Mouse (Mus musculus): Measurements from ENCODE around the gene Impdh2. TPM values are rescaled to one million over a fixed set of nuclear protein-coding genes. Genes with fewer than 3 reads are reported as not detected.

The Impdh2 gene
- total RNA-seq, 2 experiments from 2014 or later: 59.7 to 67.4 TPM

GRCm38 (mm10) chr9:108572321-108572720 lies 12.2 kb downstream of the Impdh2 start:
- intact Hi-C loops (cut with DNase I): no loop called here
- H3K27ac ChIP-seq: no peak overlapping the region
- no peak for TF ChIP-seq CTCF (IDR thresholded peaks at IDR 0.05)
- DNase-seq: no peak
- no peak overlapping the region for H3K4me3 ChIP-seq

- Histone ChIP-seq H3K27ac (no peak overlapping the region), H3K4me3 (no peak overlapping the region)
- DNase-seq: peak; percentile 56
- peak; percentile 40 for TF ChIP-seq CTCF (IDR thresholded peaks at IDR 0.05)
- intact Hi-C loops (cut with DNase I): no loop called here
Measured at GRCm38 (mm10) chr9:108573774-108574690, 13.9 kb downstream of the Impdh2 start.

- TF ChIP-seq CTCF (IDR thresholded peaks at IDR 0.05): no peak
- intact Hi-C loops (cut with DNase I): no loop called here
Measured at GRCm38 (mm10) chr9:108574921-108575320, 14.8 kb downstream of the Impdh2 start.

GRCm38 (mm10) chr9:108575321-108576297 lies 15.5 kb downstream of the Impdh2 start:
- Histone ChIP-seq H3K27ac (no peak overlapping the region), H3K4me3 (no peak overlapping the region)
- intact Hi-C loops (cut with DNase I): no loop called here
- no peak for DNase-seq
- no peak for TF ChIP-seq CTCF (IDR thresholded peaks at IDR 0.05)

More at GRCm38 (mm10) chr9:108574921-108575320, 14.8 kb downstream of the Impdh2 start:
- DNase-seq: no peak
- H3K4me3 ChIP-seq: no peak overlapping the region
- H3K27ac ChIP-seq: no peak overlapping the region

- H3K27ac ChIP-seq: no peak overlapping the region
- no peak for TF ChIP-seq CTCF (IDR thresholded peaks at IDR 0.05)
- no peak for DNase-seq
- H3K4me3 ChIP-seq: no peak overlapping the region
- intact Hi-C loops (cut with DNase I): no loop called here
Measured at GRCm38 (mm10) chr9:108577025-108577424, 16.9 kb downstream of the Impdh2 start.

- Histone ChIP-seq H3K4me3 (peak overlapping the region; percentile 75), H3K27ac (peak overlapping the region; percentile 97)
- no peak for TF ChIP-seq CTCF (IDR thresholded peaks at IDR 0.05)
- peak; percentile 75 for DNase-seq
- intact Hi-C loops (cut with DNase I): loop anchor here (1.0 kb wide), 1 partner anchor 18 kb away; the partner anchor contains the start of gene Impdh2
Measured at GRCm38 (mm10) chr9:108577934-108578544, 18.0 kb downstream of the Impdh2 start.

GRCm38 (mm10) chr9:108578545-108579343 lies 18.7 kb downstream of the Impdh2 start, which contains the start of gene Wdr6:
Gene Wdr6, minus strand, starts transcription at chr9:108578739.
- Histone ChIP-seq H3K27ac (peak within 1 kb of the TSS; percentile 97), H3K4me3 (peak within 1 kb of the TSS; percentile 75)
- peak; percentile 96 for DNase-seq
- TF ChIP-seq CTCF (IDR thresholded peaks at IDR 0.05): no peak
- intact Hi-C loops (cut with DNase I): loop anchor here (1.0 kb wide), 1 partner anchor 18 kb away; the partner anchor contains the start of gene Impdh2

- intact Hi-C loops (cut with DNase I): no loop called here
- Histone ChIP-seq H3K27ac (peak overlapping the region; percentile 97), H3K4me3 (peak overlapping the region; percentile 75)
- no peak for TF ChIP-seq CTCF (IDR thresholded peaks at IDR 0.05)
- DNase-seq: no peak
Measured at GRCm38 (mm10) chr9:108579344-108579690, 19.2 kb downstream of the Impdh2 start.

- Histone ChIP-seq H3K4me3 (peak overlapping the region; percentile 38), H3K27ac (peak overlapping the region; percentile 13)
- DNase-seq: peak; percentile 69
- no peak for TF ChIP-seq CTCF (IDR thresholded peaks at IDR 0.05)
- intact Hi-C loops (cut with DNase I): no loop called here
Measured at GRCm38 (mm10) chr9:108587571-108588180, 27.6 kb downstream of the Impdh2 start.

- Histone ChIP-seq H3K4me3 (no peak overlapping the region), H3K27ac (no peak overlapping the region)
- no peak for TF ChIP-seq CTCF (IDR thresholded peaks at IDR 0.05)
- intact Hi-C loops (cut with DNase I): no loop called here
- no peak for DNase-seq
Measured at GRCm38 (mm10) chr9:108589229-108589628, 29.1 kb downstream of the Impdh2 start.

GRCm38 (mm10) chr9:108591462-108591861 lies 31.4 kb downstream of the Impdh2 start:
- DNase-seq: no peak
- Histone ChIP-seq H3K27ac (no peak overlapping the region), H3K4me3 (no peak overlapping the region)
- no peak for TF ChIP-seq CTCF (IDR thresholded peaks at IDR 0.05)
- intact Hi-C loops (cut with DNase I): no loop called here

Measured in gastrocnemius, adult 2 months (tissue).